Mouse (Mus musculus): Measurements from ENCODE around the gene Tkt.

Tkt gene

GRCm38 (mm10) chr14:30586780-30587461, 38.8 kb downstream of the Tkt start:
- DNase-seq, result peak; percentile 45 to 50

- no peak for DNase-seq
These were observed 42.0 kb downstream of the Tkt start for GRCm38 (mm10) chr14:30590041-30590645.

GRCm38 (mm10) chr14:30590918-30591317, 42.8 kb downstream of the Tkt start:
- no peak for DNase-seq

GRCm38 (mm10) chr14:30591417-30591816, 43.3 kb downstream of the Tkt start:
- DNase-seq, result peak; percentile 95 to 97

GRCm38 (mm10) chr14:30593279-30594091, 45.3 kb downstream of the Tkt start:
- peak; percentile 91 to 94 for DNase-seq

GRCm38 (mm10) chr14:30594092-30594695, 46.0 kb downstream of the Tkt start:
- peak; percentile 53 to 67 for DNase-seq

- DNase-seq, result peak; percentile 40 to 43
These were observed 47.6 kb downstream of the Tkt start for GRCm38 (mm10) chr14:30595576-30596313.

- DNase-seq, result no peak
These were observed 48.2 kb downstream of the Tkt start for GRCm38 (mm10) chr14:30596407-30596806.

GRCm38 (mm10) chr14:30597142-30597541, 49.0 kb downstream of the Tkt start:
- no peak for DNase-seq

- DNase-seq, result no peak
These were observed 58.7 kb downstream of the Tkt start for GRCm38 (mm10) chr14:30606817-30607216.

GRCm38 (mm10) chr14:30607696-30608095, 59.5 kb downstream of the Tkt start:
- no peak for DNase-seq

GRCm38 (mm10) chr14:30608176-30608575, 60.0 kb downstream of the Tkt start:
- peak; percentile 51 for DNase-seq

GRCm38 (mm10) chr14:30609499-30609898, 61.3 kb downstream of the Tkt start:
- DNase-seq, result no peak

GRCm38 (mm10) chr14:30610304-30610703, 62.1 kb downstream of the Tkt start:
- no peak for DNase-seq

- DNase-seq, result no peak
These were observed 62.8 kb downstream of the Tkt start for GRCm38 (mm10) chr14:30610940-30611339.

GRCm38 (mm10) chr14:30612523-30612922, 64.4 kb downstream of the Tkt start:
- DNase-seq, result peak; percentile 89 to 94

- no peak for DNase-seq
These were observed 65.0 kb downstream of the Tkt start for GRCm38 (mm10) chr14:30612962-30613715.

- no peak for DNase-seq
These were observed 68.6 kb downstream of the Tkt start for GRCm38 (mm10) chr14:30616751-30617150.

- no peak for DNase-seq
These were observed 70.7 kb downstream of the Tkt start for GRCm38 (mm10) chr14:30618746-30619275.

GRCm38 (mm10) chr14:30619982-30620578, 71.9 kb downstream of the Tkt start:
- peak; percentile 42 to 48 for DNase-seq

GRCm38 (mm10) chr14:30622130-30622529, 74.0 kb downstream of the Tkt start:
- DNase-seq, result peak; percentile 35 to 49
